Mouse (Mus musculus): ENCODE measurements around the gene Srms.

DNA sequence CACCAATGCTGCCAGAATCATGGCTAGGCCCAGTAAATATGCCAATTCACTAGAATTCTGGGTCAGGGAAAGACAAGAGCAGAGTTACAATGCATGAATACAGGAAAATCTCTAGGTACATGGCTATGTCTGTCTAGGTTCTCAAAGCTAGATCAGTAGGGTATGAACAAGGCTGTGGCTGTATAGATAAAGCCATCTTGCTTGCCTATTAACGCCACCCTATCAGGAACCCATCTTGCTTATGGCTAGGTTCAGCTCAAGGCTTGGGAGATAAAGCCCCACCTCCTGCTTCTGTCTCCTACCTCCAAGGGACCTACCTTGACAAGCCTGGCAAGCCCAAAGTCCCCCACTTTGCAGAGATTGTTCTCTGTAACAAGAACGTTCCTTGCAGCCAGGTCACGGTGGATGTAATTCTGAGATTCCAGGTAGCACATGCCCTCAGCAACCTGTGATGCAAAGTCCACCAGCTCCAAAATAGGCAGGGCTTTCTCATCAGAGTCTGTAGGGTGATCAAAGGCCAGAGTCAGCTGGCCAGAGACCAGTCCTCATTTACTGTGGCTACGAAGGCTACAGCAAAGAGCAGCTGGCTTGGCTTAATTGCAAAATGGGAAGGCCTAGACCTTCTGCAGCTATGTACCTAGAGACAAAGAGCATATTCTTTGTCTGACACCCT, 16.2 kb downstream of the Srms start:
- no peak for TF ChIP-seq CTCF (conservative IDR thresholded peaks at IDR 0.05; ENCODE audit: insufficient read depth, insufficient read length, low read depth, low read length)
- TF ChIP-seq POLR2A (IDR thresholded peaks at IDR 0.05; ENCODE audit: low read depth, low read length): no peak
